In the genomic region with DNA sequence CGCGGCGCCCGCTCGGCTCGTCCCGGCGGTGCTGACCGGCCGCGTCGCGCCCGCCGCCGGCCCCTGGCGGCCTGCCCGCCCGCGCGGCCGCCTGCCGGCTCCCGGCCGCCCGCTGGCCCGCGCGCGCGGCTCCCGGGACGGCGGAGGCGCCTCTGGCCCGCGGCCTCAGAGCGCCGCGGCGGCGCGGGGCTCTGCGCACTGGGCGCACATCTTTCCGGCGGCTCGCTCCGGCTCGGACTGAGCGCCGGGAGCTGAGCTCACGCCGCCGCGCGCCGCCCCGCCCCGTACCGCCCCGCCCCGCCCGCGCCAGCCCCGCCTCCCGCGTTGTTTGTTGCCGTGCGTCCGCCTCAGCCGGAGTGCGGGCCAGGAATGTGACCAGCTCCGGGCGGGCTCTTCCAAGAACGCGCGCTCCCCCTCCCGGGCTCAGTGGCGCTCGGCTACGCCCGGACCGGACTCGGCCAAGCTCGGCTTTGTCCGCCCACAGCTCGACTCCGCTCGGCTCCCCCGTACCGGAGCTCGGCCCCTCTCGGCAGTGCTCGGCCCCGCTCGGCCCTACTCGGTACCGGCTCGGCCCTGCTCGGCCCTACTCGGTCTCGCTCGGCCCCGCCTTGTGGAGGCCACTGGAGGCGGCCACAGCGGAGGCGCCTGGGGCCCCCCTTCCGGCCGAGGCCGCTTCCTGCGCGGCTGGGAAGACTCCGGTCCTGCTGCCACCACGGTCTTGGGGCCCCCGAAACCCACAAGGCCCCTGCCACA, we compare ENCODE assay signal across 8 mouse cellular contexts. TPM values are rescaled to one million over a fixed set of nuclear protein-coding genes. Genes with fewer than 3 reads are reported as not detected.
DNase-seq lines count a peak whose midpoint lies in the region; ATAC-seq lines count a peak whose summit lies in the region.

No protein-coding gene starts in this region.

- H3K27ac ChIP-seq in hindbrain, embryonic 14.5 days: peak overlapping the region; percentile 96

- H3K4me2 ChIP-seq in hindbrain, embryonic 14.5 days (replicated peaks): peak overlapping the region; percentile 100

- H3K36me3 ChIP-seq in hindbrain, embryonic 14.5 days (replicated peaks; ENCODE audit: control insufficient read depth, insufficient read depth): no peaks in the 10 kb centered on the region

- H3K4me3 ChIP-seq in hindbrain, embryonic 14.5 days (replicated peaks; ENCODE audit: low read length): peak overlapping the region; percentile 40

- DNase-seq in NIH3T3 (ENCODE audit: low read depth): peak; percentile 98
- DNase-seq in cerebellum, postnatal 10 days: peak; percentile 100
- DNase-seq in frontal cortex, postnatal 14 days (ENCODE audit: low spot score in 2 of 2): peak; percentile 98 to 100
- peak; percentile 99 for DNase-seq in hindbrain, embryonic 14.5 days (ENCODE audit: low spot score)
- peak; percentile 100 for DNase-seq in layer of hippocampus, postnatal 36 days
- peak; percentile 99 for DNase-seq in lung, postnatal 36 days
- DNase-seq in retina, postnatal 1 day: peak; percentile 99
- DNase-seq in urinary bladder, adult 18-20 months (ENCODE audit: low spot score in 2 of 2): peak; percentile 99 to 100

- WGBS in hindbrain, embryonic 14.5 days: under 1% methylated on average over 66 of the region's 116 CpGs

- peak; percentile 99 for ATAC-seq in hindbrain, embryonic 14.5 days (ENCODE audit: low FRiP score)

- H3K27me3 ChIP-seq in hindbrain, embryonic 14.5 days (ENCODE audit: control insufficient read depth, insufficient read depth, low read length): no peaks in the 10 kb centered on the region

- peaks cover 39% of the 10 kb centered on the region for H3K4me1 ChIP-seq in hindbrain, embryonic 14.5 days (replicated peaks; ENCODE audit: control insufficient read depth, insufficient read depth, low read length)

- peak overlapping the region; percentile 94 for H3K9ac ChIP-seq in hindbrain, embryonic 14.5 days

- H3K9me3 ChIP-seq in hindbrain, embryonic 14.5 days (ENCODE audit: control insufficient read depth, low read length): no peaks in the 10 kb centered on the region

RNA-seq across cellular contexts. Expression of gene Ski, which starts 0.6 kb away (rescaled TPM):
- polyA plus RNA-seq in hindbrain, embryonic 14.5 days (2014; fragmentation: Nextera tagmentation; extraction: Ambion mirVana): 15.1 and 15.6 TPM in 2 replicates
- 100 to 1,000 TPM; 126 to 132 TPM for total RNA-seq in layer of hippocampus, postnatal 36 days (2021)

RNA-seq across cellular contexts. Expression of gene Faap20, which starts 26.6 kb away (rescaled TPM):
- polyA plus RNA-seq in hindbrain, embryonic 14.5 days (2014; fragmentation: Nextera tagmentation; extraction: Ambion mirVana): 69.0 and 76.0 TPM in 2 replicates
- total RNA-seq in layer of hippocampus, postnatal 36 days (2021): 10 to 100 TPM; 30.9 to 35.1 TPM

Comparison
In these comparisons a context has a peak if more than half of its experiments do, and no peak if none do; other contexts are left out.
1. Peak in every context shown above with its lines: DNase-seq, ATAC-seq, H3K4me3 ChIP-seq and H3K27ac ChIP-seq.